Mouse (Mus musculus) embryonic fibroblast, embryonic 13.5 days (primary cell): ENCODE measurements around the gene Dpf3.

Experiments used
- CTCF ChIP-seq: IDR thresholded peaks from 2 replicates; pipeline ENCODE4 v1.5.1; 2011; ENCODE audit warnings: mild to moderate bottlenecking, control low read depth, low read length, moderate library complexity, borderline replicate concordance; ENCODE audit not compliant: insufficient read depth
- POLR2A ChIP-seq: IDR thresholded peaks from 2 replicates; pipeline ENCODE4 v1.6.1; 2011; ENCODE audit warnings: low read depth, mild to moderate bottlenecking, control low read depth, low read length, moderate library complexity

GRCm38 (mm10) chr12:83179860-83180259, 307.7 kb downstream of the Dpf3 start:
- TF ChIP-seq CTCF (no peak), POLR2A (no peak)
